Mouse (Mus musculus): Measurements from ENCODE around the gene 1810009A15Rik. TPM values are rescaled to one million over a fixed set of nuclear protein-coding genes. Genes with fewer than 3 reads are reported as not detected.
"Not testable (repeated sequence)": the region's sequence is repeated elsewhere in the genome, so short reads cannot be mapped to it uniquely, and the experiment has no call there.

1810009A15Rik gene
- polyA plus RNA-seq, 3 experiments from 2014 or later, result 105 to 125 (median 114) TPM

DNA sequence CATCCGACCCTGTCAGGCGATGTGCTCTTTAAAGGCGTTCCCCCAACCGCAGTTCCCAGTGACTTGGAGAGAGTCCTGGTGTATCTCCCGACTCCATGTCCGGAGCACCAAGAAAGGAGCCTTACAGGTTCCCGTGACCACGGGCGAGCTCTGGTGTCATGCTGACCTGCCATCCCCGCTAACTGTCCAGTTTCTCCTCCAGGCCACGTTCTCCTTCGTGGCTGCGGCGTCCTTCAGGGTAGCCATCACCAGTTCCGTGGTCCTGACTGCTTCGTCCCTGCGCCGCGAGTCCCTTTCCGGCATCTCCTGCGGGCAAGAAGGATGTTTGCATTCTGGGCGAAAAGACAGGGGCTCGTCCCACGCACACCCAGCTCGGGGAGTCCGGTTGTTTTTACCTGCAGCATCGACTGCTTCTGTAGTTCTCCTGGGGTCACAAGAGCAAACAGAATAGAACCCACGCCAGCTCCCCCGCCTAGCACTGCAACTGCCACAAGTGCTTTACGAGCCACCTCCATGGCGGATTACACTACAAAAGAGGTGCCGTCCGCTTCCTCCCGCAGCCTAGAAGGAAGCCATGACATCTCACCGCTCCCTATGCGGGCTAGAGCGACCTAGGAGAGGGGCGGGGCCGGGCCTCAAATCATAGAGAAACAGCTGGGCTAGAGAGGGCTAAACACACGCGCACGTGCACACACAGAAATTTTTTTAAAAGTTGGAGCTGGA, 8.2 kb upstream of the 1810009A15Rik start, which contains the start of gene Uqcc3:
Gene Uqcc3, minus strand, starts transcription at position 613 of the 723 bp plus-strand sequence.
- peak; percentile 98 for ATAC-seq

DNA sequence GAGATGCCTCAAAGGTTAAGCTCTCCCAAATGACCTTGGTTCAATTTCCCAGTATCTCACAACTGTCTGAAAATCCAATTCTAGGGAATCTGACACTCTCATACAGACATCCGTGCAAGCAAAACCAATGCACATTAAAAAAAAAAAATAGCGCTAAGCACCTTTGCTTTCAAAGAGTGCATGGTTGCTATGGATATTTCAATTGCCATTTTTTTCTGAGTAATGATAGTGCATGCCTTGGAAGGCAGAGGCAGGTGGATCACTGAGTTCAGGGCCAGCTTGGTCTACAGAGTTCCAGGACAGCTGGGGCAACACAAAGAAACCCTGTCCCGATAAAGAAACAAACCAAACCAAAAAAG, 7.6 kb upstream of the 1810009A15Rik start:
- peak; percentile 59 for ATAC-seq

DNA sequence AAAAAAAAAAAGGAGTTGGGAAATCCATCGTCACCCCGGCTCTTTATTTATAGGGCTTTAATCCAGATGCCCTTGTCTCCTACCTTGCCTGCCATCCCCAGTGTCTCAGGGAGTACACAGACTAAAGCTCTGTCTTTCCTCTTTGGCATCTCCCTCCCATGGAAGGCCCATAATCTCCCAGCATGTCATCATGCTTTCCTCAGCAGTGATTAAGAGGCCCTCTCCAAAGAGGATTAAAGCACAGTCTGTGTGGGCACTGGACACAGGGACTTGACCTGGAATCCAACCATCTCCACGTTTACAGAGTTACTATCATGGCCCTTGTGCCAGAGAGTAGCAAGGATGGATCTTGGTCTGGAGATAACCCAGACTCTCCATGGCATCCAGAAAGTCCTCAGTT, 5.0 kb upstream of the 1810009A15Rik start, which contains the start of the genes Lbhd1 and Gm49403:
Gene Lbhd1, plus strand, starts transcription at position 117 of the 400 bp plus-strand sequence.
Gene Gm49403, plus strand, starts transcription at position 315 of the 400 bp plus-strand sequence.
- no peak for ATAC-seq

DNA sequence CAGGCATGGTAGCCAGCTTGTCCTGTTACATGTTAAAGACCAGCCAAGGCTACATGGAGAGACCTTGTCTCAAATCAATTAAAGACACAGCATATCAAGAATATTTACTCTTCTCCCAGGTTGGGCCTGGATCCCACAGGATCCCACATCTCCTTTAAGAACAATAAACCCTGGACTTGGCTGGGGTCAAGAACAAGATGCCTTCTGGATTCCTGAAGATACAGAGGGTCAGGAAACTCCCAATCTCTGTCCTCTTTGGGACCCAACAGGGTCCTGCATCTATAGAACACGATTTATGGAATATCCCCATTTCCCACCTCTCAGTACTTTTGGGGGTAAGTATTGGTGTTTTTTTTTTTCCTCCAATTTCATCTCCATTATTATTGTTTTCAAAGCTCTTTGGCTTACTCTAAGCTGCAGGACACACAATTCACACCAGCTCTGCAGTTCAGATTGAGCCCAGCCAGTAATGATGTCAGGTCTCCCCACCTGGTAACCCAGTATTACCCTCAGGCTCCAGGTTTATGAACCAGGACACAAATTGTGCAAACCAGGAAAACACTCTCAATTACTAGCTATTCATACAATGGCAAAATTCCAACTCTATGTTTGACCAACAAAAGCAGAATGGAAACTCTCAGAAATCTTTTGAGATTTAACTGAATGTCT, 1.6 kb upstream of the 1810009A15Rik start:
- no peak for ATAC-seq

DNA sequence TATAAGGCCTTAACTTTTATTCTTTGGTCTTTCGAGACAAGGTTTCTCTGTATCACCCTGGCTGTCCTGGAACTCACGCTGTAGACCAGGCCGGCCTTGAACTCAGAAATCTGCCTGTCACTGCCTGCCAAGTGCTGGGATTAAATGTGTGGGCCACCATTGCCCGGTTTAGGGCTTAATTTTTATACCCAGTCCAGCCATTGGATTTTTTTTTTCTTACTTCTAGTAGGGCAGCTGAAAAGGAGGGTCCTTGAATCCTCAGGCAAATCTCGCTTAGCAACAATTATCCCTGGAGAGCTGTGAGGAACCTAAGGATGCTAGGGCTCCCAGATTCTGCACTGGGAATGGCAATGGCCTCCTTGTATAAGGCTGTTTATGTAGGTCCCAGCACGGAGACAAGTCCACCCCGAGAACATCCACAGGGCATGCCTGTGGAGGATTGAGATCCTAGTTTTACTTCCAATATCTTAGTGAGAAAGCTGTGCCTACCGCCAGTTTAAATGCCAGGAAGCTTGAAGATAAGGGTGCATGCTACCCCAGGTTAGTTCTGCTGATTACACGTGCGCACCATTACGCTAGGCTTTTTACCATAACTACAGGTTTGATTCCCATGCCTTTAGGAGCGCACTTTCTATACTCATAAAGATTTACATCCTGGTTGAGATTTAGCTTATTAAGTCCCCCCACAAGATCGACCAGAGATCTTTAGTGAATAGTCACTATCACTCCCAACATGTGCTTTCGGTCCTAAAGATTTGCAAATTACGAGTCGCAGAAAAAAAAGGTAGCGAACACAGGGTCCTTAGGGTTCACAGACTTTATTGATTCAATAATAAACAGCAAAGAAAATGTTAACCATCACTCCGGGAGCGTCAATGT, 829 bp upstream of the 1810009A15Rik start:
- no peak for ATAC-seq

DNA sequence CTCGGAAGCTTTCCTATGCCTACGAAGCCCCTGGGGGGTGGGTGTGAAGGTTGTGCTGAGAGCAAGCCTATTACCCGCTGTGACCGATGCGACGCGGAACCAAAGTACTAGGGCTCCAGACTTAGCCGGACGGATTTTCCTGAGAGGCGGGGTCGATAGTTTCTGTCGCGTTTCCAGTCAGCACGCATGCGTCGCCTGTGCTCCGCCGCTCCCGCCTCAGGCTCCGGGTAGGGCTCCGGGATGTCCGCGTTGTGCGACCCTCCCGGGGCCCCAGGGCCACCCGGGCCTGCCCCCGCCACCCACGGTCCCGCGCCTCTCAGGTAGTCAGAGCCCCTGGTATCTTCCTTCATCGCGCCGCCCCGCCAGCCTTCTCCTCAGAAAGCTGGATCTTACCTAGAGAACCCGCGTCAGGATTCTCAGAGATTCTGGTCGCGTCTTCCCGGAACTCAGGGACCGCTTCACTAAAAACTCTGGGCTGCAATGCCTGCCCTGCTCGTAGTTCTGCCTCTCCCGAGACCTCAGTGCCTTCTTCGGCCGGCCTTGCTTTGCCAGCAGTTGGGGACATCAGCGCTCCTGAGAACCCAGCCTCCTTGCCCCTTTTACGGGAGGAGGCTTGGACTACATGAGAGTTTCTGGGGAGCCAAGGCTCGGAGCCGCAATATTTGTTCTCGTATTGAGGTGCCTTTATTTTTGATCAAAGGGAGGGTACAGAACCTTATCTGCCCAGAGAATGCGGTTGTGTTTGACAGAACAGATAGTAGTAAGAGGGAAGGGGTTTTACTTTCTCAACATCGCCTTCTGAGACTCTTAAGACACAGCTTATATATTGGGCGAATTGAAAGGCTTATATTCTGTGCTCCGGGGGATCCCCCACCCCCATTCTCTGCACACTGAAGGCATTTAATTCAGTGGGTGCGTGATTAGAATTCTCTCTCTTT, 4.4 kb downstream of the 1810009A15Rik start, which contains the start of gene Ints5:
Gene Ints5, plus strand, starts transcription at position 177 of the 938 bp plus-strand sequence.
- peak; percentile 30 for ATAC-seq

DNA sequence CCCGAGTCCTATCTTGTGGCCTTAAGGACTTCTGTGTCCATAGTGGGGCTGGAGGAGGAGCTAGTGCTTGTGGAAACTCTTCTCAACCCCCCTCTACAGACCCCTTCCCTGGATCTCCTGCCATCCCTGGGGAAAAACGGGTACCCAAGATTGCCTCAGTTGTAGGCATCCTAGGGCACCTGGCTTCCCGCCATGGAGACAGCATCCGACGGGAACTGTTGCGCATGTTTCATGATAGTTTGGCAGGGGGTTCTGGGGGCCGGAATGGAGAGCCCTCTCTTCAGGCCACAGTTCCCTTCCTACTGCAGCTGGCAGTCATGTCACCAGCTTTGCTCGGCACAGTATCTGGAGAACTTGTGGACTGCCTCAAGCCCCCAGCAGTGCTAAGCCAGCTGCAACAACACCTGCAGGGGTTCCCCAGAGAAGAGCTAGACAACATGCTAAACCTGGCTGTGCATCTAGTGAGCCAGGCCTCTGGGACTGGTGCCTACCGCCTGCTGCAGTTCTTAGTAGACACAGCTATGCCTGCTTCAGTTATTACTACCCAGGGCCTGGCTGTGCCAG, 6.8 kb downstream of the 1810009A15Rik start:
- no peak for ATAC-seq

DNA sequence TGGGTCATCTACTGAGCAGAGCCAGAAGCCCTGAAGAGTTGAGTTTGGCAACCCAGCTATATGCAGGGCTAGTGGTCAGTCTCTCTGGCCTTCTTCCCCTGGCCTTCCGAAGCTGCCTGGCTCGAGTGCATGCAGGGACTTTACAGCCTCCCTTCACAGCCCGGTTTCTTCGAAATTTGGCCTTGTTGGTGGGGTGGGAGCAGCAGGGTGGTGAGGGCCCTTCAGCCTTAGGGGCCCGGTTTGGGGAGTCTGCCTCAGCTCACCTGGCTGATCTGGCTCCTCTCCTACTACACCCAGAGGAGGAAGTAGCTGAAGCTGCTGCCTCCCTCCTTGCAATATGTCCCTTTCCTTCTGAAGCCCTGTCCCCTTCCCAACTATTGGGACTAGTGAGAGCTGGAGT, 7.6 kb downstream of the 1810009A15Rik start:
- not testable (repeated sequence) for ATAC-seq

DNA sequence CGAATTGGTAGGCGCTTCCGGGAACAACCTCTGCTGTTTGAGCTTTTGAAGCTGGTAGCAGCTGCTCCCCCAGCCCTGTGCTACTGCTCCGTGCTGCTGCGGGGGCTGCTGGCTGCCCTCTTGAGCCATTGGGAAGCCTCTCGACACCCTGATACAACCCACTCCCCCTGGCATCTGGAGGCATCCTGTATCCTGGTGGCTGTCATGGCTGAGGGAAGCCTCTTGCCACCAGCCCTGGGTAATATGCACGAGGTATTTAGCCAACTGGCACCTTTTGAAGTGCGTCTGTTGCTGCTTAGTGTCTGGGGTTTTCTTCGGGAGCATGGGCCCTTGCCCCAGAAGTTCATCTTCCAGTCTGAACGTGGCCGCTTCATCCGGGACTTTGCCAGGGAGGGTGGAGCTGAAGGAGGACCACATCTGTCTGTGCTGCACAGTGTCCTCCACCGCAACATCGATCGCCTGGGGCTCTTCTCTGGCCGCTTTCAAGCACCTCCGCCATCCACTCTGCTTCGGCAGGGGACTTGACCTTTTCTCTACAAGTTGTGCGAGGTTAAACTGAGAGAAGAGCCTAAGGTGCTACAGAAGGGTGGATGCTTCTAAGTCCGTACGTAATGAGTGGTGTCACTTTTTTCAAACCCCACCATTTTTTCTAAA, 8.7 kb downstream of the 1810009A15Rik start:
- ATAC-seq, result not testable (repeated sequence)

DNA sequence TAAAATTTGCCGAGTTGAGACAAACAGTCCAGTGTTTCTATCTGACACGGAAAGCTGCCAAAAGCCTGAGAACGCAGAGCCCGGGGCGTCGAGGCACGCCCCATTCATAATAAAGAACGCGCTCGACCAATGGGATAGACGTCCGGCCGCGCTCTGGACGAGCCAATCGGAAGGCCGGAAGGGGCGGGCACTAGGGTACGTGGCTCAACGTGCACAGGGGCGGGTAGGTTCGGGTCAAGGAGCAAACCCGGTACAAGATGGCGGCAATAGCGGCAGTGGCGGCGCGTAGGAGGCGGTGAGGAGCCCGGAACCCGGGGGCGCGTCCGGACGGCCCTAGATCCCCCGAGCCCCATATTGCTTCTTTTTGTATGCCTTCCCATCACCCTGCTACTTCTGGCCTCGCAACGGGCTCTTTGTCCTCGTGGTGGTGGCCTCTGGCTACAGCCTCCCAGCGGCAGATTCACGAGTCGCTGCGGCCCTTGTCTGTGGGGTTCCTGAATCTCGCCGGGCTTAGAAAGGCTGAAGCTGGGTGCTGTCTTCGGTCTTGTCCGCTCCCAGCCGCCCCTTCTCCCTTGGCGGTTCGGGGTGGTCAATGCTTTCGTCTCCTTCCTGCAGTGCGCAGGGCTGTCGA, 9.3 kb downstream of the 1810009A15Rik start, which contains the start of gene Ganab:
Gene Ganab, plus strand, starts transcription at position 207 of the 631 bp plus-strand sequence.
- peak; percentile 96 for ATAC-seq

DNA sequence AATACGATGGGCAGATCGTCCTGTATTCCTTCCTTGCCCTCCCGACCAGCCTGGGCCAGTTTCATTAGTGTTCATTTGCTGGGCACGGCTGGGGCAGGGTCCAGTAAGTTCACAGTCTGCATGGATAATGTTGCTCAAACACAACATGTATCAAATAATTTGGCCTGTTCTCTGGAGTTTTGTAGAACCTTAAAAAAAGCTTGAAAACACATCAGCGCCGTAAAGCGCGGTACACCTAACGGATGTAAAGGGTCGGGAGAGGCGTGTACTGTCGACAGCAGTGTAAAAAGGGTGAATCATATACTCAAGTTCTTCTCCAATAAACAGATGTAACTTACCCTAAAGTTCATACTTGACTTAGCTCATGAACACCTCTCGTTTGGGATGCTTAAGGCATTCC, 9.9 kb downstream of the 1810009A15Rik start:
- ATAC-seq, result no peak

DNA sequence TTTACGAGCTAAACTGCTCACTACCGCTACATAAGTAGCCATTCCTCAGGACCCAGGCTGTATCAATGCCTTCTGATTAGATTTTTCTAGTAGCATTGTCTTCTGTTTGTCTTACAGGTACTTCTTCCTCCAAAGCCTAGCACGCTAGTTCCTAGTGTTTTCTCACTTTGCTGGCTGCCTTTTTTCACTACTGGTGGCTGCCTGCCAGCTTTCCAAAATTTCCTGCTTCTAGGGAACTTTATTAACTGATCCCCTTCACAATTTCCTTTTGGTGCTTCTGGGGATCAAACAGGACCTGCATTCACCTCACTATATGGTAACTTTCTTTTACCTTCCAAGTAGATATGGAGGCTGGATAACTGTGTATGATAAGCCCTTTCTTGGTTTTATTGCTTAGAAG, 10.4 kb downstream of the 1810009A15Rik start:
- ATAC-seq, result no peak

DNA sequence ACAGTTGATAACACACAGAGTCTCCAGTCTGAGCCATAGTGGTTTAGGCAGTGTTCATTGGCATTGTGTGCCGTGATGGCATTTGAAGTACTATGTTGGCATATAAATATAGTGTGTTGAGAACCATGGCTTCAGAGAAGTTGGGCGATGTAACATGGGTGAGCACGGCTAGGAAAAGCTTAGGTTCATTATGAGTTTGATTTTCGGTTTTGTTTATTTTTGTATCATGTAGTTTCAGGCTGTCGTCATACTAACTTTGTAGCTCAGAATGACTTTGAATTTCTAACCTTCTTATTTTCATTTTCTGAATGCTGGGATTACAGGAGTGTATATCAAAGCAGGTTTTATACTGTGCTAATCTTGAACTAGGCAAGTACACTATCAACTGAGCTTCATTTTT, 14.8 kb downstream of the 1810009A15Rik start:
- ATAC-seq, result no peak

DNA sequence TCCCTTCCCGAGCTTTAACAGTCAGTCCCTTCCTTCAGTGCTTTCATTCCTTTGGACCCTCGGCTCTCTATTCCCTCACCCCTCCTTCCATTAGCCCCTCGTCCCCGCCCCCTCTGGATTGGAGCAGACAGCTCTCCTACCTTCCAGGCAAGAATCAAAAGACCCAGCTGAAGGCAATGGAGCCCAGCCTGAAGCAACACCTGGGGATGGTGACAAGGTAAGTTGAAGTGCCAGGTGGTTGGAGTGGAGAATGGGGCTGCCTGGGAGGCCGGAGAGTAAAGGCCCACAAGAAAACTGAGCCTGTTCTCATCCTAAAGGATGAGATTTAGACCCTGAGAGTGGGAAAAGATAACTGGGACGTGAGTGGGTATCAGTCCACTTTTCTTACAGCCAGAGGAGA, 19.9 kb downstream of the 1810009A15Rik start:
- no peak for ATAC-seq

DNA sequence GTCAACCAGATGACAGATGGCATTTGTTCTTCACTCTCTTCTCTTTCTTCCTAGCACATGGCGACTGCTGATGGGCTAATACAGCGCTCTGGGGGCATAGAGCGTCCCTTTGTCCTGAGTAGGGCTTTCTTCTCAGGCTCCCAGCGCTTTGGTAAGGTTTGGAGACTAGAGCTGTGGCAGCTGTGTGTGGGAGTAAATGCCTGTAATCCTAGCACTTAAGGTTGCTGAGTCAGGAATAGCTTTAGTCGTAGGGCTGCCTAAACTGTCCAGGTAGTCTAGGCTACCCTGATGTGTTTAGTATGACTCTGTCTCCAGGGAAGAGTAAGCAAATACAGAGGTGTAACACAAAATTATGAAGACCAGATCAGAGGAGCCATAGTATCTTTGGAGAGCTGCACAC, 23.2 kb downstream of the 1810009A15Rik start:
- ATAC-seq, result no peak

DNA sequence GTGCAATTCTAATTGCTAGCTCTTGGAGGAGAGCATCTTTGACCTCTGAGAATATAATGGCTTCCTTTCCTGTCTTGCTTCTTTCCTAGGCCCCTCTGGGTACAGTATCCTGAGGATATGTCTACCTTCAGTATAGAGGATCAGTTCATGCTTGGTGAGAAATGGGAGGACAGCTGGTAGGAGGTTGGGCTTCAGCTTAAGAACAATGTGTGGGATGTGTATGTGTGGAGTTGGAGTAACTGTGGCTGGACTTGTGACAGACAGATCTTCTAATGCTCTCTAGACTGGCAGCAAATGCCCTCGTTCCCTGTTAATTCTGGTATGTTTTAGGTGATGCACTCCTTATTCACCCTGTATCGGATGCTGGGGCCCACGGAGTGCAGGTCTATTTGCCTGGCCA, 25.6 kb downstream of the 1810009A15Rik start:
- no peak for ATAC-seq

DNA sequence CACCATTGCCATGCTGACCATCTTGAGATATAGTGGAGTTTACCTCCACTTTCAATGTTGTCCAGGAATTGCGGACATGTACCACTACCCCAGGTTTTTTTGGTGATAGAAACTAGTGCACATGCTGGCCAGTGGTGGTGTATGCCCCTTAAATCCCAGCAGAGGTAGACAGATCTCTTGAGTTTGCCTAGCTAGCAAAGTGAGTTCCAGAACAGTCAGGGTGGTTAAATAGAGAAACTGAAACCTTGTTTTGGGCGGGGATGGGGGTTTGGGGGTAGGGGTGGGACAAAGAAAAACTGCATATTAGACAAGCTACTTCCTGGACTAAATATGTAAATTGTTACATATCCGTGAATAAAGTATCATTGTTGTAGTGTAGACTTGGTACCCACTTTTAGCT, 30.3 kb downstream of the 1810009A15Rik start:
- peak; percentile 25 for ATAC-seq

DNA sequence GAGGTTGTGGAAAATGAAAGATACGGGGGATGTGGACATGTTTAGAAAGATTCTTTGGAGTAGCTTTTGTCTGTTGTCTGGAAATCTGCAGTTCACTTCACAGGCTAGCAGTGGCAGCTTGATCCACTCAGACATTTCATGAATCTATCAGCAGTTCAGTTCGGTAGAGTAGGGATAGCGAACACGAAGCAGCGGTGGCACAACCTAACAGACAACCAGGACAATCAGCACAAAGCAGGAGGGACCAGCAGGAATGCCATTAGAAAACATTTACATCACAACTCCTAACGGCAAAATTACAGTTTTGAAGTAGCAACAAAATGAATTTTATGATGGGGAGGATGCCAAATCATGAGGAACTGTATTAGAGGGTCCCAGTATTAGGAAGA, 31.0 kb downstream of the 1810009A15Rik start:
- no peak for ATAC-seq

DNA sequence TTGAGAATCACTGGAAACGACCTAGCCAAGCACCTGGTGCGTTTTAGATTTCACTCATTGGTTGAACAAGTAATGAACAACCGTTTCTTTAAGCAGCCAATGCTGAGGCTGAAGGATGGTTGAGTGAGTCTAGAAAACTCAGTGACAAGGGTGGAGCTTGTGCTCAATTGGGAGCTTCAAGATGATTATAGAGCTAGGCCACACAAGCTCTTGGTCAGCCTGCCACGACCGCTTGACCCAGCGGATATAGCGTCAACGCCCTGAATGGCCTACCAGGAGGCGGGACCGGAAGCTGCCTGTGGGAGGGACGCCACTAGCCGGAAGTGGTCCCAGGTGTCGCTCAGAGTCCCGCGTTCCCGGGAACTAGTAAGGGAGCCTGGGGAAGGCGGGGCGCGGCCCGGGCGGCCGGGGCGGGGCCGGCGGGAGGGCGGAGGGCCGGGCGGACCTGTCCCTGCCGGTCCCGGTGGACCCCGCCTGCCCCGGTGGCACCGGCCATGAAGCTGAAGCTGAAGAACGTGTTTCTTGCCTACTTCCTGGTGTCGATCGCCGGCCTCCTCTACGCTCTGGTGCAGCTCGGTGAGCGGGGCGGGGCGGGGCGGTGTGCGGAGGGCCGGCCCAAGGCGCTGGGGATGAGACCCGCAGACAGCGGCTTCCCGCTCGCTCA, 31.6 kb downstream of the 1810009A15Rik start, which contains the start of gene B3gat3:
Gene B3gat3, plus strand, starts transcription at position 302 of the 664 bp plus-strand sequence.
- ATAC-seq, result peak; percentile 57
